ENCODE assay signal across 8 mouse cellular contexts in the genomic region with DNA sequence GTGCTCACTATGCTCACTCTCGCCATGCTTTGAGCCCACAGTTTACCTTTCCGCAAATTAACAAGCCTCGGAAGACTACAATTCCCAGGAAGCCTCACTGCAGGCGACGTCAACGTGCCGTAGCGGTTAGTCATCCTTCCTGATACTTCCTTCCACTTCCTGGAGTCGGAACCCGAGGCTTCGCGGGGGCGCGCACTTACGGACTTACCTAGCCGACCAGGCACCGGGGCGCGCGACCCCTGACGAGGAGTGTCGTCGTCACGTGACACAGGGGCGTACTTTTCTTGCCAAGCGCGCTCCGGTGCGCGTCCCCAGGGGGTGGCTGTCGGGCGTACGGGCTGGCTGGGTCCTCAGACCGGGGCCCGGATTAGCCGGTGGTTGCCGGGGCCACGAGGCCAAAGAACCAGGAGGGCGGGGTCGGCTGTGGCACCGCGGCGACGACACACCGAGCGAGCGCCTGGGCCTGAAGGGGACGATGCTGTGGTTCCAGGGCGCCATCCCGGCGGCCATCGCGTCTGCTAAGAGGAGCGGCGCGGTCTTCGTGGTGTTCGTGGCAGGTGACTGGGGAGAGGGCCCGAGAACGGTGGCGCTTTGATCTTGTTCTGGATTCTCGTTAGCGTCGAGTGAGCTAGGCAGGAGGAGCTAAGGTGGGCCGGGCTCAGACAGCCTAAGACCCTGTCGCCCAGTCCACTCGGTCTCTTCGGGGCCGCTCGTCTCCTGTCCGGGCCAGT. TPM values are rescaled to one million over a fixed set of nuclear protein-coding genes. Genes with fewer than 3 reads are reported as not detected.
A peak's percentile ranks its signal among the peaks of the same experiment; 100 is the strongest.
DNase-seq lines count a peak whose midpoint lies in the region; ATAC-seq lines count a peak whose summit lies in the region.

No protein-coding gene starts in this region.

- DNase-seq in T-cell, adult 2 months (ENCODE audit: low spot score), result peak; percentile 99
- DNase-seq in cerebellum, postnatal 36 days, result peak; percentile 95 to 96
- DNase-seq in frontal cortex, postnatal 36 days (ENCODE audit: low spot score in 2 of 2), result peak; percentile 93 to 96
- peak; percentile 95 for DNase-seq in left cerebral cortex, adult 11 months (ENCODE audit: low spot score)
- DNase-seq in lung, postnatal 4 days, result peak; percentile 96 to 98
- peak; percentile 93 for DNase-seq in retina, postnatal 7 days (ENCODE audit: low read depth, low spot score)
- DNase-seq in urinary bladder, adult 2 months (ENCODE audit: low spot score), result peak; percentile 92

- peak overlapping the region; percentile 73 for H3K4me3 ChIP-seq in hindbrain, embryonic 15.5 days

- peak overlapping the region; percentile 94 for H3K4me2 ChIP-seq in hindbrain, embryonic 15.5 days

- H3K27ac ChIP-seq in hindbrain, embryonic 15.5 days (replicated peaks), result peak overlapping the region; percentile 89

- H3K4me1 ChIP-seq in hindbrain, embryonic 15.5 days (replicated peaks), result peaks cover 21% of the 10 kb centered on the region

- no peaks in the 10 kb centered on the region for H3K27me3 ChIP-seq in hindbrain, embryonic 15.5 days

- H3K9ac ChIP-seq in hindbrain, embryonic 15.5 days, result peak overlapping the region; percentile 72

- H3K36me3 ChIP-seq in hindbrain, embryonic 15.5 days, result no peaks in the 10 kb centered on the region

- no peaks in the 10 kb centered on the region for H3K9me3 ChIP-seq in hindbrain, embryonic 15.5 days

- WGBS in hindbrain, embryonic 15.5 days, result under 1% methylated on average over 71 of the region's 71 CpGs

- peak; percentile 95 for ATAC-seq in hindbrain, embryonic 15.5 days (ENCODE audit: low FRiP score, low read depth)

RNA-seq across cellular contexts. Expression of gene Ubxn4, which starts 0.4 kb away (rescaled TPM):
- 74.7 and 82.9 TPM in 2 replicates for polyA plus RNA-seq in hindbrain, embryonic 15.5 days (2015; fragmentation: Nextera tagmentation; extraction: Ambion mirVana)
- polyA plus RNA-seq in urinary bladder, adult 2 months (2012; rRNA removed), result 40.4 and 40.7 TPM in 2 replicates

Comparison
In these comparisons a context has a peak if more than half of its experiments do, and no peak if none do; other contexts are left out.
1. Peak in every context shown above with its lines: DNase-seq, ATAC-seq, H3K4me3 ChIP-seq and H3K27ac ChIP-seq.